Mouse (Mus musculus) hindbrain, embryonic 16.5 days (tissue): ENCODE data around the gene Pcsk6. TPM values are rescaled to one million over a fixed set of nuclear protein-coding genes. Genes with fewer than 3 reads are reported as not detected.
"Not testable (repeated sequence)": the region's sequence is repeated elsewhere in the genome, so short reads cannot be mapped to it uniquely, and the experiment has no call there.

ENCODE experiments used
- ATAC-seq: fragments of 200-750 bp; cut with Nextera tagmentation; 2 replicates; pipeline ENCODE4 v1.8.0; 2017; ENCODE audit warnings: moderate TSS enrichment, moderate library complexity
- H3K27ac ChIP-seq: fragments of 300-500 bp; sonication (generic); 2 replicates; pipeline ENCODE4 v1.5.1; 2014; ENCODE audit warnings: low read depth, mild to moderate bottlenecking, control low read depth, low read length, moderate library complexity
- H3K27me3 ChIP-seq: fragments of 300-500 bp; sonication (generic); replicated peaks from 2 replicates; pipeline ENCODE4 v1.6.1; 2014; ENCODE audit warnings: low read length; ENCODE audit not compliant: control insufficient read depth, insufficient read depth
- H3K36me3 ChIP-seq: fragments of 300-500 bp; sonication (generic); 2 replicates; pipeline ENCODE4 v1.6.1; 2014; ENCODE audit warnings: mild to moderate bottlenecking, low read length, moderate library complexity, mixed read lengths; ENCODE audit not compliant: control insufficient read depth, insufficient read depth
- H3K4me1 ChIP-seq: fragments of 300-500 bp; sonication (generic); 2 replicates; pipeline ENCODE4 v1.6.1; 2014; ENCODE audit warnings: low read depth, low read length; ENCODE audit not compliant: control insufficient read depth, insufficient read depth
- H3K4me2 ChIP-seq: fragments of 300-500 bp; sonication (generic); 2 replicates; pipeline ENCODE4 v1.6.1; 2014; ENCODE audit warnings: mild to moderate bottlenecking, low read length, control low read depth, moderate library complexity
- H3K4me3 ChIP-seq: fragments of 300-500 bp; sonication (generic); 2 replicates; pipeline ENCODE4 v1.5.1; 2014; ENCODE audit warnings: mild to moderate bottlenecking, low read length, control low read depth, moderate library complexity
- H3K9ac ChIP-seq: fragments of 300-500 bp; sonication (generic); 2 replicates; pipeline ENCODE4 v1.6.1; 2014; ENCODE audit warnings: low read depth, mild to moderate bottlenecking, control low read depth, low read length, moderate library complexity
- H3K9me3 ChIP-seq: fragments of 300-500 bp; sonication (generic); 2 replicates; pipeline ENCODE4 v1.6.1; 2014; ENCODE audit warnings: mild to moderate bottlenecking, low read length, moderate library complexity; ENCODE audit not compliant: control insufficient read depth
- WGBS: fragments of 180-500 bp; shearing (Covaris S2); extraction: QIAGEN DNeasy Blood & Tissue Kit; methylation state at CpG from one replicate; pipeline ENCODE4 v1.1.7; 2014; 5-methylcytosine and 5-hydroxymethylcytosine counted together
- polyA plus RNA-seq: library from polyadenylated mRNA; unstranded; fragments of >200 nt; fragmentation: Nextera tagmentation; extraction: Ambion mirVana; gene quantifications from 2 replicates; pipeline ENCODE4 v1.2.1, GENCODE M21; 2015

Pcsk6 gene
- polyA plus RNA-seq, 1 experiment from 2014 or later: 1.4 TPM

DNA sequence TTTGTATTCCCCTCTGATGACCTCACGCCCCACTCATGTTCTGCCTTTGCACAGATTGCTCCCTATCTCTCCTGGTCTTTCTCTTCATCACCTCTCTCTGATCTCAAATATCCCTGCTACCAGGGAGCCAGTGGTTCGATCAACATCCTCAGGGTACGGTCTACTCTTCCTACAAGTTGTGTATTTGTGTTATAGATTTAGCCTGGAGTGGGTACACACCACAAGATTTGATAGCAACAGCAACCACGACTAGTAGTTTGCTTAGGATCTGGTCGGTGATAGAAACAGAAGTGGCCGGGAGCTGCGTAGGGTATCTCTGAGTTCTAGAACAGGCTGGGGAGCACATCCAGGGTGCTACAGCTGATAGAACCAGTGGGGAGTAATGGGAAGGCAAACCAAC is 54.3 kb downstream of the Pcsk6 start:
- H3K27ac ChIP-seq: no peak overlapping the region
- no peaks in the 10 kb centered on the region for H3K9me3 ChIP-seq
- no peak overlapping the region for H3K4me3 ChIP-seq
- no peak for ATAC-seq
- no peak overlapping the region for H3K9ac ChIP-seq
- WGBS: 95% methylated on average over 7 of the region's 7 CpGs
- H3K4me1 ChIP-seq: no peaks in the 10 kb centered on the region
- no peaks in the 10 kb centered on the region for H3K36me3 ChIP-seq
- H3K27me3 ChIP-seq: no peaks in the 10 kb centered on the region
- H3K4me2 ChIP-seq: no peak overlapping the region

DNA sequence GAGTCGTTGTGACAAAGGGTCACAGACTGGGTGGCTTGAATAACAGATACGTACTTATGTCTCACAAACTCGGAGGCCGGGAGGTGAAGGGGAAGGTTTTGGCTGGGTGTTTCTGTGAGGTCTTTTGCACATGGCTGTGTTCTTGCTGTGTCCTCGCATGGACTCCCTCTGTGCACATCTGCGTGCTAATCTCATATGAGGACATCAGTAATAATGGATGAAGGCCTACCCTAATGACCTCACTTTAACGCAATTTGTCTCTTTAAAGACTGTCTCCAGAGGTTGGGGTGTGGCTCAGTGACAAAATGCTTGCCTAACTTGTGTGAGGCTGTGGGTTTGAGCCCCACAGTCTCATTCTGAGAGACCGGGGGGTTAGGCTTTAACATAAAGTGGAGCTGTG is 55.0 kb downstream of the Pcsk6 start:
- Histone ChIP-seq H3K9ac (no peak overlapping the region), H3K27me3 (no peaks in the 10 kb centered on the region), H3K4me1 (no peaks in the 10 kb centered on the region), H3K27ac (no peak overlapping the region), H3K9me3 (no peaks in the 10 kb centered on the region), H3K4me2 (no peak overlapping the region), H3K4me3 (no peak overlapping the region), H3K36me3 (no peaks in the 10 kb centered on the region)
- 78% methylated on average over 8 of the region's 8 CpGs for WGBS
- ATAC-seq: no peak

- H3K9ac ChIP-seq: no peak overlapping the region
- H3K27me3 ChIP-seq: no peaks in the 10 kb centered on the region
- H3K4me2 ChIP-seq: no peak overlapping the region
- no peak for ATAC-seq
- no peak overlapping the region for H3K27ac ChIP-seq
- no peak overlapping the region for H3K4me3 ChIP-seq
- no peaks in the 10 kb centered on the region for H3K4me1 ChIP-seq
- 97% methylated on average over 4 of the region's 4 CpGs for WGBS
- H3K9me3 ChIP-seq: peaks cover 4% of the 10 kb centered on the region
- no peaks in the 10 kb centered on the region for H3K36me3 ChIP-seq
Measured at GRCm38 (mm10) chr7:65918431-65918830, 56.9 kb downstream of the Pcsk6 start.

DNA sequence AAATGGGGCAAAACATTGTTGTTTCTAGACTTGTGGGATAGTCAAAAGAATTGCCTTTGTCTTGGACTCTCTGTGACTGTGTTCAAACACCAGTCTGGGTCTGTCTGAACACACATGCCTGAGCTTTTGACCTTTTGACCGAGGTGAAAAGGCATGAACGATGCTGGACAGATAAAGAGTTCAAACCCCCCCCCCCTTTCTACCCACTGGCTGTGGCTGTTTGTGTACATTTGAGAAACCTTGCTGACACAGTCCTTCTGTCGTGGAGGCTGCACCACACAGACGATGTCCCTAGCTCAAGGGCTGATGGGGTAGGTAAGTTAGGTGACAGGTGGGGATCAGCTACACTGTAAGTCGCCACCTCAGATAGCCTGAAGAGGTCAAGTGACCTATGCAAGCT is 67.9 kb downstream of the Pcsk6 start:
- no peak overlapping the region for H3K4me2 ChIP-seq

DNA sequence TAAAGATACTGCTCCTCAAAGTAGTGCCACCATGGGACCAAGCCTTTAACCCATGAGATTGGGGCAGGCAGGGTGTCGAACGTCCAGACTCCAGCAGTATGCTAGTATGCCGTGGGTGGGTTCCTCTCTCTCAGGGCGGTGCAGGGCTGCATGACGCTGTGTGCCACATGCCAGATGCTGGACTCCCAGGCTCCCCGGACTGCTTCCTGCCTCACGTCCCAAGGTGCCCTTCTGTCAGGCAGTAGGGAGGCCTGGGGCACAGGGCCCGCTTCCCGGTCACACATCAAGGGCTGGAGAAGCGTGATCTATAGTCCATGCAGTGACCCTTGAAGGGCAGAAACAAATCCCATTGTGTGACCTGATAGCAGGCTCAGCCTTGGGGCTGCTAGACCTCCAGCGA is 68.9 kb downstream of the Pcsk6 start:
- Histone ChIP-seq H3K4me2 (no peak overlapping the region), H3K4me1 (no peaks in the 10 kb centered on the region; the same call in 1 of the 2 replicates), H3K27ac (no peak overlapping the region), H3K4me3 (no peak overlapping the region), H3K9me3 (no peaks in the 10 kb centered on the region), H3K9ac (no peak overlapping the region), H3K27me3 (no peaks in the 10 kb centered on the region), H3K36me3 (no peaks in the 10 kb centered on the region)
- 29% methylated on average over 11 of the region's 11 CpGs for WGBS
- no peak for ATAC-seq

More for the DNA sequence above, 67.9 kb downstream of the Pcsk6 start:
- H3K27me3 ChIP-seq: no peaks in the 10 kb centered on the region
- WGBS: 36% methylated on average over 5 of the region's 5 CpGs
- H3K9ac ChIP-seq: no peak overlapping the region
- H3K36me3 ChIP-seq: no peaks in the 10 kb centered on the region
- H3K4me1 ChIP-seq: no peaks in the 10 kb centered on the region; the same call in 1 of the 2 replicates
- H3K27ac ChIP-seq: no peak overlapping the region
- no peak for ATAC-seq
- no peaks in the 10 kb centered on the region for H3K9me3 ChIP-seq
- H3K4me3 ChIP-seq: no peak overlapping the region

DNA sequence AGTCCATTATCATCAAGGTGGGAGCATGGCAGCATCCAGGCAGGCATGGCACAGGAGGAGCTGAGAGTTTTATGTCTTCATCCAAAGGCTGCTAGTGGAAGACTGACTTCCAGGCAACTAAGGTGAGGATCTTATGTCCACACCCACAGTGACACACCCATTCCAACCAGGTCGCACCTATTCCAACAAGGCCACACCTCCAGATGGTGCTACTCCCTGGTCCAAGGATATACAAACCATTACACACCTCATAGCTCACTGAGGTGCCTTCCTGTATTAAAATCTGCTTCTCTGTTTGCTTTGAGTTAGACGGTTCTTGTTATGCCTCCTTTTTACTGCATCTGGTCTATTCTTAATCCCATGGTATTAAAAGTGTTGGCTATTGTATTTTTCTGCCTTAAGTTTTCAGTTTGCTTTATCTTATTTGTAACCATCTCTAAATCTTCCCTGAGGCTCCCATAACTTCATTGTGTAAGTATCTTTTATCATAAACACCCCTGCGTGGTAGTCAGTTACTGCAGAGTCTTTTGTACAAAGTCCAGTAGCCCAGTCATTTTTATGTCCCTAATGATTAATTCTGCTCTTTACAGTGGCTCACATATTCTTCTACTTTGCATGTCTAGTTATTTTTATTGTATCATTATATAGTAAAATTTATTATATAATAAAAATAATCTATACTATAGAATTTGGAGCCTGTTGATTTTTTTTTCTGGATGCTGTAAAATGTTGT is 72.9 kb downstream of the Pcsk6 start:
- not testable (repeated sequence) for H3K4me2 ChIP-seq, H3K9ac ChIP-seq, H3K27me3 ChIP-seq, H3K27ac ChIP-seq, ATAC-seq, H3K4me3 ChIP-seq, H3K36me3 ChIP-seq, H3K4me1 ChIP-seq, H3K9me3 ChIP-seq
- 80% methylated on average over 3 of the region's 3 CpGs for WGBS

GRCm38 (mm10) chr7:65935211-65935610 is 73.7 kb downstream of the Pcsk6 start:
- Histone ChIP-seq H3K27me3 (no peaks in the 10 kb centered on the region), H3K4me2 (no peak overlapping the region), H3K4me3 (no peak overlapping the region), H3K36me3 (no peaks in the 10 kb centered on the region), H3K9ac (no peak overlapping the region), H3K9me3 (no peaks in the 10 kb centered on the region), H3K27ac (no peak overlapping the region), H3K4me1 (no peaks in the 10 kb centered on the region; the same call in 1 of the 2 replicates)
- 31% methylated on average over 1 of the region's 1 CpGs for WGBS
- no peak for ATAC-seq

- Histone ChIP-seq H3K4me1 (no peaks in the 10 kb centered on the region), H3K9ac (no peak overlapping the region), H3K4me2 (no peak overlapping the region), H3K9me3 (no peaks in the 10 kb centered on the region), H3K27me3 (no peaks in the 10 kb centered on the region), H3K4me3 (no peak overlapping the region), H3K36me3 (no peaks in the 10 kb centered on the region), H3K27ac (no peak overlapping the region)
- 69% methylated on average over 7 of the region's 7 CpGs for WGBS
- no peak for ATAC-seq
Measured at GRCm38 (mm10) chr7:65940988-65941387, 79.5 kb downstream of the Pcsk6 start.

DNA sequence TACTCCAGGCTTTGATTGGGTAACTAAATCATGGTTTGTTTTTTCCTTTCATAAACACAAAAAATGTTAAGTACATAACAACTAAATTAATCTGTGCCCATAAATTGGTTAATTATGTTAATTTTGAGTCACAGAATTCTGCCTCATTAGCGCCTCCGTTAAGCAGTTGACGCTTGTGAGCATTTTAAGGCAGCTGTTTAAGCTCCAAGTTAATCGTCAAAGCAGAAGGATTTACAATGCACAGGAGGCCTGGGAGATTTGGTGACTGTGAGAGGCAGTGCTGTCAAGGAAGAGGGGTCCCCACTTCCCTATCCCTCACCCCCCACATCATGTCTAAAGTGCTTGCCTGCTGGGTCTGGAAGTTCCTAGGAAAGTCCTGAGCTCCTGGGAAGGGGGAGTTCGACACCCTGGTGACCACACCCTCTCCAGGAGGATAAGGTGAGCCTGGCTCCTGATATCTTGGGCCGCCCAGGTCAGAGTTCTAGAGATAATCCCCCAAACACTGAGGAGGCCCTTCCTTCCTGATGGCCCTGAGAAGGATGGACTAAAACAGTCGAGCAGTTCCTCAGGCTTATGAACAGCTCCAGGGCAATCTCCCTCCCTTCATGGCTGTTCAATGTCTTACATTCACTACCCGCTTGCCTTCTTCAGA is 83.9 kb downstream of the Pcsk6 start:
- WGBS: 67% methylated on average over 8 of the region's 8 CpGs

More for the DNA sequence above, 83.9 kb downstream of the Pcsk6 start:
- H3K4me2 ChIP-seq: no peak overlapping the region
- no peak overlapping the region for H3K4me3 ChIP-seq
- H3K36me3 ChIP-seq: no peaks in the 10 kb centered on the region
- H3K9ac ChIP-seq: no peak overlapping the region
- H3K27me3 ChIP-seq: no peaks in the 10 kb centered on the region
- no peaks in the 10 kb centered on the region for H3K4me1 ChIP-seq
- no peaks in the 10 kb centered on the region for H3K9me3 ChIP-seq
- ATAC-seq: no peak
- H3K27ac ChIP-seq: no peak overlapping the region
